13 mouse cellular contexts compared by ENCODE assay signal in the genomic region with DNA sequence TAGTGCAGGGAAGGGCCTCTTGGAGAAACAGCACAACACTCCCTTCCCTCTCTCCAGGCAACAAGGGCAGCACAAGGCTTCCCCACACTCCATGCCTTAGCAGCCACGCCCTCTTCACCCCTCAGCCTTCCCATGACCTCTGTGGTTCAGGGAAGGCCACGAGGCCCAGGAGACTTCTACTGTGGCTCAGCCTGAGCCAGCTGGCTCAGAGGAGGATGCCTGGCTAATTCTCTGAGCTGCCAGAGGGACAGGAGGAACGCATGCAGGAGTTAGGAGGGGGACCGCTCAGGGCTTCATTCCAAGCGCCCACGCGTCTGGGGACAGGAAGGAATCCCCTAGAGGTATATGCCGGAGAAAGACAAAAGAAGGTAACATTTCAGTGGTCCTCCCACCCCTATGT. TPM values are rescaled to one million over a fixed set of nuclear protein-coding genes. Genes with fewer than 3 reads are reported as not detected.
DNase-seq lines count a peak whose midpoint lies in the region; ATAC-seq and TF ChIP-seq lines count a peak whose summit lies in the region.
"Had no signal": no experiment of that assay in that cellular context is flagged by ENCODE, and none has a peak within 500 bp of the region (broad histone marks: within the 10 kb centered on the region; RNA-seq: fewer than 3 reads in every experiment).

No protein-coding gene starts in this region.

- peaks cover 73% of the 10 kb centered on the region for H3K4me1 ChIP-seq in forebrain, embryonic 10.5 days
- H3K4me1 ChIP-seq in forebrain, embryonic 14.5 days (ENCODE audit: control insufficient read depth, insufficient read depth, low read length), result peaks cover 7% of the 10 kb centered on the region; the same call in 1 of the 2 replicates
- H3K4me1 ChIP-seq in hindbrain, postnatal 0 days (ENCODE audit: insufficient read depth, low read length), result peaks cover 9% of the 10 kb centered on the region
- H3K4me1 ChIP-seq in hindbrain, embryonic 14.5 days (replicated peaks; ENCODE audit: control insufficient read depth, insufficient read depth, low read length), result peaks cover 14% of the 10 kb centered on the region; the same call in 1 of the 2 replicates

- no peaks in the 10 kb centered on the region for H3K9me3 ChIP-seq in forebrain, embryonic 10.5 days
- no peaks in the 10 kb centered on the region for H3K9me3 ChIP-seq in forebrain, embryonic 14.5 days (replicated peaks; ENCODE audit: control insufficient read depth, low read length)
- H3K9me3 ChIP-seq in hindbrain, postnatal 0 days (ENCODE audit: low read length), result no peaks in the 10 kb centered on the region
- H3K9me3 ChIP-seq in hindbrain, embryonic 14.5 days (ENCODE audit: control insufficient read depth, low read length), result no peaks in the 10 kb centered on the region
- H3K9me3 ChIP-seq: hindbrain, embryonic 15.5 days; limb, embryonic 13.5 days; lung, embryonic 15.5 days had no signal

- peaks cover 88% of the 10 kb centered on the region for H3K27me3 ChIP-seq in forebrain, embryonic 10.5 days (ENCODE audit: poor library complexity, severe bottlenecking)
- H3K27me3 ChIP-seq in forebrain, embryonic 14.5 days (replicated peaks; ENCODE audit: control insufficient read depth, insufficient read depth, low read length), result 0 out of 2 replicates have a peak, but pooled peaks cover 2% of the 10 kb centered on the region
- H3K27me3 ChIP-seq in hindbrain, postnatal 0 days (ENCODE audit: insufficient read depth, low read length), result peaks cover 16% of the 10 kb centered on the region
- H3K27me3 ChIP-seq in hindbrain, embryonic 14.5 days (ENCODE audit: control insufficient read depth, insufficient read depth, low read length), result peaks cover 73% of the 10 kb centered on the region

- peak overlapping the region; percentile 65 for H3K27ac ChIP-seq in forebrain, embryonic 10.5 days
- no peak overlapping the region for H3K27ac ChIP-seq in forebrain, embryonic 14.5 days (ENCODE audit: low read depth, low read length)
- no peak overlapping the region for H3K27ac ChIP-seq in hindbrain, postnatal 0 days
- no peak overlapping the region for H3K27ac ChIP-seq in hindbrain, embryonic 14.5 days
- H3K27ac ChIP-seq: hindbrain, embryonic 15.5 days; limb, embryonic 13.5 days; lung, embryonic 15.5 days had no signal

- ATAC-seq in forebrain, embryonic 14.5 days, result no peak
- no peak for ATAC-seq in hindbrain, postnatal 0 days
- ATAC-seq in hindbrain, embryonic 14.5 days (ENCODE audit: low FRiP score), result no peak
- no peak for ATAC-seq in inflammation-experienced regulatory T-cells, adult 6 months

- no peaks in the 10 kb centered on the region for H3K36me3 ChIP-seq in forebrain, embryonic 10.5 days (replicated peaks)
- H3K36me3 ChIP-seq in forebrain, embryonic 14.5 days (ENCODE audit: control insufficient read depth, insufficient read depth, low read length), result no peaks in the 10 kb centered on the region
- no peaks in the 10 kb centered on the region for H3K36me3 ChIP-seq in hindbrain, postnatal 0 days (ENCODE audit: insufficient read depth, low read length)
- H3K36me3 ChIP-seq in hindbrain, embryonic 14.5 days (replicated peaks; ENCODE audit: control insufficient read depth, insufficient read depth), result no peaks in the 10 kb centered on the region
- H3K36me3 ChIP-seq: hindbrain, embryonic 15.5 days; limb, embryonic 13.5 days; lung, embryonic 15.5 days had no signal

- H3K9ac ChIP-seq in forebrain, embryonic 14.5 days (ENCODE audit: low read length), result no peak overlapping the region
- no peak overlapping the region for H3K9ac ChIP-seq in hindbrain, postnatal 0 days (replicated peaks; ENCODE audit: low read length)
- no peak overlapping the region for H3K9ac ChIP-seq in hindbrain, embryonic 14.5 days
- H3K9ac ChIP-seq: hindbrain, embryonic 15.5 days; limb, embryonic 13.5 days; lung, embryonic 15.5 days had no signal

- WGBS in forebrain, embryonic 10.5 days, result 64% methylated on average over 8 of the region's 8 CpGs
- 60% methylated on average over 8 of the region's 8 CpGs for WGBS in forebrain, embryonic 14.5 days
- 29% methylated on average over 8 of the region's 8 CpGs for WGBS in hindbrain, postnatal 0 days
- WGBS in hindbrain, embryonic 14.5 days, result 39% methylated on average over 8 of the region's 8 CpGs

- TF ChIP-seq CTCF in hindbrain, postnatal 0 days (IDR thresholded peaks at IDR 0.05; ENCODE audit: low read depth), result no peak

- H3K4me3 ChIP-seq in forebrain, embryonic 10.5 days, result no peak overlapping the region
- H3K4me3 ChIP-seq in forebrain, embryonic 14.5 days (ENCODE audit: low read depth, low read length), result no peak overlapping the region
- H3K4me3 ChIP-seq in hindbrain, postnatal 0 days (ENCODE audit: low read length), result no peak overlapping the region
- no peak overlapping the region for H3K4me3 ChIP-seq in hindbrain, embryonic 14.5 days (replicated peaks; ENCODE audit: low read length)
- H3K4me3 ChIP-seq: hindbrain, embryonic 15.5 days; limb, embryonic 13.5 days; lung, embryonic 15.5 days had no signal

- no peak overlapping the region for H3K4me2 ChIP-seq in forebrain, embryonic 14.5 days (ENCODE audit: low read length)
- no peak overlapping the region for H3K4me2 ChIP-seq in hindbrain, postnatal 0 days (ENCODE audit: low read depth, low read length)
- H3K4me2 ChIP-seq in hindbrain, embryonic 14.5 days (replicated peaks), result no peak overlapping the region
- H3K4me2 ChIP-seq: hindbrain, embryonic 15.5 days; limb, embryonic 13.5 days; lung, embryonic 15.5 days had no signal

- no peak for DNase-seq in forebrain, embryonic 10.5 days (ENCODE audit: extremely low spot score, low spot score)
- no peak for DNase-seq in forebrain, embryonic 14.5 days (ENCODE audit: low spot score)
- DNase-seq in hindbrain, postnatal 0 days (ENCODE audit: low spot score), result peak; percentile 21
- DNase-seq in hindbrain, embryonic 14.5 days (ENCODE audit: low spot score), result no peak
- DNase-seq in 3134 (ENCODE audit: extremely low read depth, insufficient read length, low spot score), result peak; percentile 76
- DNase-seq in Muller cell, postnatal 12 days (ENCODE audit: inconsistent ontology term), result peak; percentile 72
- no peak for DNase-seq in left cerebral cortex, postnatal 36 days (ENCODE audit: low spot score in 2 of 2)
- DNase-seq: cerebellum, postnatal 25 days; kidney, postnatal 25 days had no signal

- intact Hi-C loops in left cerebral cortex, postnatal 36 days (cut with DNase I), result no loop called here

RNA-seq across cellular contexts. Expression of a gene that starts 17.1 kb away (rescaled TPM):
- 2.9 and 3.6 TPM in 2 replicates for polyA plus RNA-seq in forebrain, embryonic 10.5 days (2016; fragmentation: Nextera tagmentation; extraction: Ambion mirVana)
- 0.39 and 0.59 TPM in 2 replicates for polyA plus RNA-seq in forebrain, embryonic 14.5 days (2014; fragmentation: Nextera tagmentation; extraction: Ambion mirVana)
- 0.68 and 1.5 TPM in 2 replicates for total RNA-seq in hindbrain, postnatal 0 days (2014; rRNA removed)
- 0.24 TPM in 2 replicates for polyA plus RNA-seq in hindbrain, postnatal 0 days (2015; fragmentation: Nextera tagmentation; extraction: Ambion mirVana)
- 0.12 and 0.20 TPM in 2 replicates for polyA plus RNA-seq in hindbrain, embryonic 14.5 days (2014; fragmentation: Nextera tagmentation; extraction: Ambion mirVana)
- not detected for polyA plus RNA-seq in inflammation-experienced regulatory T-cells, adult 6 months (2017; shearing (Covaris generic))
- total RNA-seq in left cerebral cortex, postnatal 36 days (2021), result 1 to 10 TPM; 2.8 to 5.4 TPM

Comparison
In these comparisons a context has a peak if more than half of its experiments do, and no peak if none do; other contexts are left out.
1. DNase-seq: peak in hindbrain, postnatal 0 days (single experiment), 3134 (single experiment) and Muller cell, postnatal 12 days (single experiment); none in forebrain, embryonic 10.5 days (single experiment), forebrain, embryonic 14.5 days (single experiment), hindbrain, embryonic 14.5 days (single experiment) and left cerebral cortex, postnatal 36 days (0 of 2).